Mouse (Mus musculus) urinary bladder, postnatal 4 days (tissue): ENCODE data around the gene Dapk3.
"Not testable (repeated sequence)": the region's sequence is repeated elsewhere in the genome, so short reads cannot be mapped to it uniquely, and the experiment has no call there.

ENCODE experiments used
- DNase-seq, 2 experiments: peaks; one replicate each; pipeline ENCODE4 v3.0.0; 2021 to 2022; ENCODE audit warnings: low spot score in 2 of 2

Gene Dapk3

GRCm38 (mm10) chr10:81145778-81146177 lies 37.0 kb upstream of the Dapk3 start:
- no peak for DNase-seq

DNA sequence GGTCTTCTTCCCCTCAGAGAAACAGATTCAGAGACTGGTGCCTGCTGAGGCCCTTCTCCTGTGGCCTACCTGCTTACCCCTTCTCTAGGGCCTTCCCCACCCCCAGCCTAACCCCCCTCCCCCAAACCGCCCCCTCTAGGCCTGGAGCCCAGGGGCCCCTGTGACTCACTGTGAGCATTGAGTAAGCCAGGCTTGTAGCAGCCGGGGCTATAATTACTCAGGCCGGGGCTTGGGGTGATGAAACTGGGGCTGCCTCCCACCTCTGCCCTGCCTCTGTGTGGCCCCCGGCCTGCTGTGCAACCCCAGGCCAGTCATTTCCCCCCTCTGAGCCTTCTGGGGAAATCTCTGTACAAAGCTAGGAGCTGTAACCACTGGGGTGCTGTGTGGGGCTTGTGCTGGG lies 36.5 kb upstream of the Dapk3 start:
- no peak for DNase-seq

DNA sequence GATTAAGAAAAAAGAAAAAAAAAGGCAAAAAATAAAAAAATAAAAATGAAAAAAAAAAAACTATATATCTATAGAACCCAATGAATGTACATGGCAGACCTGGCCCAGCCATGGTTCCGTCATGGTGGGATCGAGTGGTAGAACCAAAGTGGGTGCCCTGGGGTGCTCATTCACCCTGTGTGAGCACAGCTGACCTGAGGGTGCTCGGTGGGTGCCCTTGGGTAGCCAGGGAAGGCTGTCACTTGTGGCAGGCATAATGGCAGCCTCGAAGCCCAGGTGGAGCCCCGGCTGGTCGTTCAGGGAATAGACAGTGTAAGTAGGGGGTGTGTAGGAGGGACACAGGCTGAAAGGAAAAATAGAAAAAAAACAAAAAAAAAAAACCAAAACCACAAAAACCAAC lies 31.5 kb upstream of the Dapk3 start:
- DNase-seq: no peak

DNA sequence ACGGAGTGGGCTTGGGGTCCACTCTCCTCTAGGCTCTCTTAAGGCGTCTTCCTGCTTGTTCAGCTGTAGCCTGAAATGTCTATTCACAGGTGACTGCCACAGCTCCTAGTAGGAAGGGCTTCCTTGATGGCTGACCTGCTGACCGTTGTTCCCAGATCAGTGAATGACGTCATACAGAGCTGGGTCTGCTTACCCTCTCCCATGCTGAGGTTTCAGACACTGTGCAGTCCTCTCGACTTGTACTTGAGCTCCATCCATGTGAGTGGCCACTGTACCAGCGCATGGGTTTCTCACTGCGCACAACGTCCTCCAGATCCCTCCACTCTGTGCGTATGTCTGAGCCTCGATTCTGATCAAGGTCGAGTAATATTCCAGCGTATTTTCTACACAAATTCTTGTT lies 30.2 kb upstream of the Dapk3 start:
- no peak for DNase-seq

DNA sequence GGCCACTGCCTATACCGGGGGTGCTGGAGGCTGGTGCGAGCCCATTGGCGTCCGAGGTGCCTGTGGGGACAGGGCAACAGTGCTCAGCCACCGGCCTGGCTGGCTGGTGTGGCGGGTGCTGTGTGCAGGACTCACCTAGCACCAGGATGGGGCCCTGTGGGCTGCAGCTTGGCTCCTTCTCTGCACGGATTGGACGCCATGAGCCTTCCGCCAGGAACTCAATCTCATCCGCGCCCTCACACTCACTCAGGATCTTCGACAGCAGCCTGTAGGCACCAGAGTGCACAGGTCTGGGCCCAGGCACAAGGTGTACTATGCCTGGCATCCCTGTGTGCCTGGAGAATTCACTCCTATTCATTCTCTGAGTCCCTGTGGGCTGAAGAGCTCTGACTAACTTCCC lies 28.5 kb upstream of the Dapk3 start:
- no peak for DNase-seq

DNA sequence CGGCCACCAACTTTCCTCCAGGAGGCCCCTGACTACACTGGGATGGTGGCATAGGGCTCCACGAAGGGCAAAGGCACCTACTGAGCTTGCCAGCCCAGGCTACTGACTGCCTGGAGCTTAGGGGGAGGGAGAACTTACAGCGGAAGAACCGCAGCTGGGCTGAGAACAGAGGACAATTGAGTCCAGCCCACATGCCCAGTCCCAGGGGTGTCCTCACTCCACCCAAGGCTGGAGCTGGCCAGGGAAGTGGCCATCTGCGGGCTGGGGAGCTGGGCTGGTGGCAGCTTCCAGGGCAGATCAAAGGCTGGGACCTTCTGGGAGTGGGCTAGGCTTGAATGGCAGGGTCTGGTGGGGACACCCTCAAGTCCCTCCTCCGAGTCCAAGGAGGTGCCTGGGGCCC lies 28.1 kb upstream of the Dapk3 start:
- no peak for DNase-seq

DNA sequence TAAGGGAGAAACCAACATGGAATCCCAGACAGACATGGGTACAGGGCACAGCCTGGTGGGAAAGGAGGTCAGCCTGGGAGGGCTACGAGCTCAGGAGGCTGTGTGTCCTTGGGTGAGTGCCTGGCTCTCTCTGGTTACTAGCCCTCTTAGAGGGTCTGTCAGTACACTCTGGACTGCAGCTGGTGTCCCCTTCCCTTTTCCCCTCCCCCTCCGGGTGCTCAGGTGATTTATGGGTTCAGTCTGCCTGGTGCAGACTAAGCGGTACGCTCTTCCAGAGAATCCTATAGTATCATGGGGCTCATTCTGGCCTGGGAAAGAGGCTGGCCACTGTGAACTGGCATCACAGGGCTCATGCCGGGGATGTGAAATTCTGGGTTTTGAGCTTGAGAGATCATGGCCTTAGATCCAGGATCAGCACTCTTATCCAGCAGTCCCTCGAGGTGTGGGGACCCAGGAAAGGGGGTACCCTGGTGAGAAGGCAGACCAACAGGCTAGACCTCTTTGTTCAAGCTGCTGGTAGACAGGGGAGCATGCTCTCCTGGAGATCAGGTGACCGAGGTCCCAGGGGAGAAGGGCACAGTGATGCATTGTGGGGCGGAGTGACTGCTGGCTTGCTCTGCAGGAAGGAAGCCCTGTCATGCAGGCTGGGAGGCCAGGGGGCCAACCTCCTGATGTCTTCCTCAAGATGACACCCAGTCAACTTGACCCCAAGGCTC lies 21.0 kb upstream of the Dapk3 start:
- no peak for DNase-seq

DNA sequence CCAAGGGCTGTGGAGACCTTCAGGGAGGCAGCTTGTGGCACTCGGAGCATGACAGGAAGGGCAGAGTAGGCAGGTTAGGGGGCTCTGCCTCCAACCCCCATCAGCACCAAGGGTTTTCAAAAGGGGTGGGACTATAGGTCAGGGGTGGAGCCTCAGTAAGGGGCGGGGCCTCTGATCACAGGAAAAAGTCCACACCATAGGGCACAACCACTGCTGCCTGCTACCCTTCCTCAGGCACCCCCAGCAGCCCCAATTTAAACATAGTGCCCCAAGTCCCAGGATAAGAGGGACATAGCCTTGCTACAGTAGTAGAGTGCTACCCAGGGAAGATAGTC lies 20.5 kb upstream of the Dapk3 start:
- no peak for DNase-seq

DNA sequence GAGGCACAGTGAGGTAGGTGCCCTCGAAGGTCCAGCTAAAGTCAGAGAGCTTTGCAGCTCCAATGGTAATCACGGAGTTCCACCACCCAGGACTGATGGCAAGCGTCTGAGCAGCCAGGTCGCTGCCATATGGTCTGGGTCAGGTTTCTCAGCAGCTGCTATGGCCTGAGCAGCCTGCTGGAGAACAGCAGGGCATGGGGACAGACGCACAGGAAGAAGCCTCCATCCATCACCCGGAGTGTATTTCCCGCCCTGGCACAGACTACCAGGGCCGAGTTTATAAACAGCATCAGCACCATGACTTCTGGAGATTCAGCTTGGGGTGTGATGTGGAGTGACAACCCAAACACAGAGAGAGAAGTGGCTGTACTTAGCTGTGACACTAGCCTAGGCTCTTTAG lies 17.7 kb upstream of the Dapk3 start:
- no peak for DNase-seq

DNA sequence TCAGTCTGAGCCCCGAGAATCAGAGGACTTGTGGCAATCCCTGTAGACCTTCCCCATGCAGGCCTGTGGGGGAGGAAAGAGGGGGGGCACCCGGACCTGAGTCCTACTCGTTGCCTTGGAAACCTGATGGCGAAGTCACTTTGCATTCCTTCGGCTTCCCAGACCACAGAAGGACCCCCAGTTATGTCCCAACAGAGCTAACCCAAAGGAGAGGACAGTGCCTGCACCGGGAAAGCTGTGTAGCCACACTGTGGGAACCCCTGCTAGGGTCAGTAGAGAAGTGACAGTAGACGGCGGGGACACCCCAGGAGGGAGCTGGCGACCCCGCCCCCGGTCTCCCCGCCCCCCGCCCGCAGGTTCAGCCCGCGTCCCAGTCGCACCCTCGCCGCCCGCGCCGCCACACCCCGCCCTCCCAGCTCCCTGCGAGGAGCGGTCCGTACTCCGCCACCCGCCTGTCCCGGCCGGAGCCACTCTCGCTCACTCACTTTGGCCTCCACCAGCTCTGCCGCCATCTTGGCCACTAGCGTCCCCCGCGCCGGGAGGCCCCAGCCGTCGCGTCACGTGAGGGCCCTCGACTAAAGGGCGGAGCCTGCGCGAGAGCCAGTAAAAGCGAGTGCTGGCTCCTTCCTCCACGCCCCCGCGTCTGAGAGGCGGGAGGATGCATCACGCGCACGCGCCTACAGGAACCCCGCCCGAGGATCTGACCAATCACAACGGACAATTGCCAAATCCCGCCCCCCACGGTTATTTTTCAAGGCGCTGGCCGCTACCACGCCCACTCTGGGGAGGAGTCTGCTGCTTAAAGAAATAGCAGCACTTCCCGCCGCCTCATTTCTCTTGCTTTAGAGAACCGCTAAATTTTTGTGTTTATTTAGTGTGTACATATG lies 15.4 kb upstream of the Dapk3 start, which contains the start of gene Pias4:
Gene Pias4, minus strand, starts transcription at position 724 of the 887 bp plus-strand sequence.
- peak; percentile 100 for DNase-seq

DNA sequence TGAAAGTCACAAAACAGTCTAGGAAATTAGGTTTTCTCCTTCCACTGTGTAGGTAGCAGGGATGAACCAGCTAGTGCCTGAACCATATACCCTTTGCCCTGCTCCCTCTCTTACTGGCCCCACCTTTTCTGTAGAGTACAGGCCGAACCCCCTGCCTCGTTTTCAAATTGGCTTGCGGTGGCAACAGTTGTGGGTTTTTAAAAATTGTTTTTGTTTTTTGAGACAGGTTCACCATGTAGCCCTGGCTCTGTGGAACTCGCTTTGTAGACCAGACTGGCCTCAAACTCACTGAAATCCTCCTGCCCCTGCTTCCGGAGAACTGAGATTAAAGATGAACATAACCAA lies 14.7 kb upstream of the Dapk3 start:
- DNase-seq: no peak

- DNase-seq: peak; percentile 80 to 84
Observed at GRCm38 (mm10) chr10:81168521-81169244, 14.1 kb upstream of the Dapk3 start.

DNA sequence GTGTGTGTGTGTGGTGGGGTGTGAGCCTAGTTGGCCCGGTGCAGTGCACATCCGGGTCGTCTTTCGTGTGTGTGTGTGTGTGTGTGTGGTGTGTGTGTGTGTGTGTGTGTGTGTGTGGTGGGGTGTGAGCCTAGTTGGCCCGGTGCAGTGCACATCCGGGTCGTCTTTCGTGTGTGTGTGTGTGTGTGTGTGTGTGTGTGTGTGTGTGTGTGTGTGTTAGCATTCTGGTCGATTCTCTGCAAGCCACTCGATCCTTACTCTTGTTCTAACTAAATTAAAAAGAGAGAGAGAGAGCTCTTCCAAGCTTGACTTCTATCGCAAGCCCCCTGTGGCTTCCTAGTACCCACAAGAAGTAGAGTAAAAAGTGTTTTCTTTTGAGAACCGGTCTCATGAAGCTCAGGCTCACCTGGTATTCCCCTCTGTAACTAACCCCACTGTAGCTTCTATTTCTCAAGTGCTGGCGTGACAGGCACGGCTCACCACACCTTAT lies 13.3 kb upstream of the Dapk3 start:
- not testable (repeated sequence) for DNase-seq

DNA sequence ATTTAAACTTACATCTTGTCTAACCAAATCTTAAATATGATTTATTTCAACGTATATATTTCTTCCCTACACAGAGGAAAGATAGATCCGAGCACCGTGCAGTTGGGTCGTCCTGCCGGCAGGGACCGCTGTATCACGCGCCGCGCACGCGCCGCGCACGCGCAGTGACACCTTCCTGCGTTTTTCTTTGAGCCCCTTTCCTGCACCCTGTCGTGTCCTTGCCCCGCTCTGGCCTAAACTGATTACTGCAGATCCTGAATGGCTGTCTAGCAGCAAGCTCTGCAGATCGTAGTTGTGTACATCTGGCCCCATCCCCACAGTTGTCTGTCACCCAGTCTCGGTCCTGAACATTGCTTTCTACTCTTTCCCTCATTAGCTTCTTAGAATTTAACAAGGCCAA lies 9.7 kb upstream of the Dapk3 start:
- DNase-seq: peak; percentile 80 to 84

GRCm38 (mm10) chr10:81174617-81175344 lies 8.0 kb upstream of the Dapk3 start:
- DNase-seq: peak; percentile 83 to 88

DNA sequence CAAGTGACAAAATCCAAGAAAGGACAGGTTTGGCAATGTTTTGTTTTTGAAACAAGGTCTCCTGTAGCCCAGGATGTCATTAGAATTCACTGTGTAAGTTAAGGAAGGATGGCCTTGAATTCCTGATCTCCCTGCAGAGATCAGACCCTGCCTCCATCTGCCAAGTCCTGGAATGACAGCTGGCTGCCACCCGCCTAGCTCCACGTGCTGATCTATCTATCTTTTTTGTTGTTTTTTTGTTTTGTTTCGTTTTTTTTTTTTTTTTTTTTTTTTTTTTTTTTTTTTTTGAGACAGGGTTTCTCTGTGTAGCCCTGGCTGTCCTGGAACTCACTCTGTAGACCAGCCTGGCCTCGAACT lies 7.5 kb upstream of the Dapk3 start:
- DNase-seq: not testable (repeated sequence)

GRCm38 (mm10) chr10:81175936-81176465 lies 6.8 kb upstream of the Dapk3 start:
- DNase-seq: no peak

DNA sequence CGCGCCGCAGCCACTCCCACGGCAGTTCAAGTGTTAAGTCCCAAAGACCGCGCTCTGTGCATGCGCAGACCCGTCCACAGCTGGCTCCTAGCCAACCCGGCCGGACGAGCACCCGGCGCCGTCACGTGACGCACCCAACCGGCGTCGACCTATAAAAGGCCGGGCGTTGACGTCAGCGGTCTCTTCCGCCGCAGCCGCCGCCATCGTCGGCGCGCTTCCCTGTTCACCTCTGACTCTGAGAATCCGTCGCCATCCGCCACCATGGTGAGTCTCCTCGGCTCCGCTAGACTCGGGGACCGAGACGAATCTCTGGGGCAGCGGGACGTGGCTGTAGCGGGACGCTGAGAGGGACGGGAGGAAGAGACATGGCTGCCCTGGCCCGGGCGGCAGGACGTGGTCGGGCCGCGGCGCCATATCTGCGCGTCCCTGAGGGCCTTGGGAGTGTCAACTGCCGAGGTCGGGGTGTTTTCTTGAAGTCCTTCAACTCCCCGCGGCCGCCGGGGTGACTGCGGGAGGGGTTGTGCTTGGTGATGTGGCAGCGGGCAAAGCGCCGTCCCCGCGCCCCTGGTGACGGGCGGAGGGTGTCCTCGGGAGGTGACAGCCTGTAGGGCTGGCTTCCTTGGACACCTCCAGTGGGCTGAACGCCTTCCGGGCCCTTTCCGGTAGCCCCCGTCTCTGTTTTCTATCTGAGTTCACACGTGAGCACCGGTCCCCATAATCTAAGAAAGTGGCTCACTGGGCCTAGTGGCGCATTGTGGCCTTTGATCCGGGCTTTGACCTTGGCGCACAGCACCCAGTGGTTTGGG lies 6.1 kb upstream of the Dapk3 start, which contains the start of gene Eef2:
Gene Eef2, plus strand, starts transcription at position 166 of the 806 bp plus-strand sequence.
- peak; percentile 99 to 100 for DNase-seq

DNA sequence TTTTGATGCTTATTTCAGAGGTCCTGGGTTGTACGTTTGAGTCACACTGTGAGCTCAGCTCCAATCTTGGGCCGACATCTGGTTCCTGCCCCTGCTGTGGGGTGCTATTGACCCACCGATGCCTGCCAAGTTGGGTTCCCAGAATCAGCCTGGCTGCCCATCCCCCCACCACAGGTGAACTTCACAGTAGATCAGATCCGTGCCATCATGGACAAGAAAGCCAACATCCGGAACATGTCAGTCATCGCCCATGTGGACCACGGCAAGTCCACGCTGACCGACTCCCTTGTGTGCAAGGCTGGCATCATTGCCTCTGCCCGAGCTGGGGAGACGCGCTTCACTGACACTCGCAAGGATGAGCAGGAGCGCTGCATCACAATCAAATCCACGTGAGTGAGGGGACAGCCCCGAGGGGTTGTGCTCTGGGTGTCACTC lies 5.3 kb upstream of the Dapk3 start:
- DNase-seq: no peak

GRCm38 (mm10) chr10:81177958-81178712 lies 4.7 kb upstream of the Dapk3 start:
- peak; percentile 62 to 89 for DNase-seq
